Mouse (Mus musculus) intestine, embryonic 15.5 days (tissue): ENCODE measurements at regions not wholly inside any gene's neighbourhood (a gene's known extent, or its start where the extent isn't known, plus 50 kb on each side); places are given as distances from the start of the nearest gene placed in this dataset.

ENCODE experiments used
- ATAC-seq: fragments of 200-750 bp; cut with Nextera tagmentation; 2 replicates; pipeline ENCODE4 v1.8.0; 2017; ENCODE audit warnings: moderate TSS enrichment, moderate library complexity
- H3K27ac ChIP-seq: fragments of 300-500 bp; sonication (generic); 2 replicates; pipeline ENCODE4 v1.5.1; 2015; ENCODE audit warnings: mild to moderate bottlenecking, inconsistent platforms
- H3K27me3 ChIP-seq: fragments of 300-500 bp; sonication (generic); replicated peaks from 2 replicates; pipeline ENCODE4 v1.6.1; 2015; ENCODE audit warnings: inconsistent platforms
- H3K36me3 ChIP-seq: fragments of 300-500 bp; sonication (generic); 2 replicates; pipeline ENCODE4 v1.6.1; 2015; ENCODE audit warnings: inconsistent platforms
- H3K4me1 ChIP-seq: fragments of 300-500 bp; sonication (generic); replicated peaks from 2 replicates; pipeline ENCODE4 v1.6.1; 2015; ENCODE audit warnings: inconsistent platforms
- H3K4me2 ChIP-seq: fragments of 300-500 bp; sonication (generic); replicated peaks from 2 replicates; pipeline ENCODE4 v1.6.1; 2015; ENCODE audit warnings: mild to moderate bottlenecking, inconsistent platforms
- H3K4me3 ChIP-seq: fragments of 300-500 bp; sonication (generic); replicated peaks from 2 replicates; pipeline ENCODE4 v1.5.1; 2015; ENCODE audit warnings: inconsistent platforms
- H3K9ac ChIP-seq: fragments of 300-500 bp; sonication (generic); 2 replicates; pipeline ENCODE4 v1.6.1; 2015; ENCODE audit warnings: inconsistent platforms
- H3K9me3 ChIP-seq: fragments of 300-500 bp; sonication (generic); 2 replicates; pipeline ENCODE4 v1.6.1; 2016; ENCODE audit warnings: inconsistent platforms
- WGBS: fragments of 180-500 bp; shearing (Covaris S2); methylation state at CpG from one replicate; pipeline ENCODE4 v1.1.7; 2015; 5-methylcytosine and 5-hydroxymethylcytosine counted together

DNA sequence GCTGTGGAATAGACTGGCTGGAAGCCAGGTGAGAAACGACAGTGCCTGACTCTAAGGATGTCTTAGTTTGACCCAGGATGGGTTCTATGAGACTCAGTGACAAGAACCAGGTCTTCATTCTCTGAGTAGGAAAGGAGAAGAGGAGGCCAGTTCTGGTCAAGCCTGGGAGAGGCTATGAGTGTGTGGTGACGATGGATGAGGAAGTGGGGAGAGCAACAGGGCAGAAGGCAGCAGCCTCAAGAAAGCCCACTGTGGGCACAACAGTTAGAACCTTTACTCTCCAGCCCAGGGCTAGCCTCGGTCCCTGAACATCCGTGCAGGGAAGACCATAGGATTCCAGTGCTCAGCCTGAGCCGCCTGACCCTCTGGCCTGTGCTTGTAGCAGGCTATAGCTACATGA, 147.9 kb upstream of the Rybp start:
- WGBS, result 56% methylated on average over 5 of the region's 5 CpGs
- no peak for ATAC-seq
- H3K36me3 ChIP-seq, result no peaks in the 10 kb centered on the region

DNA sequence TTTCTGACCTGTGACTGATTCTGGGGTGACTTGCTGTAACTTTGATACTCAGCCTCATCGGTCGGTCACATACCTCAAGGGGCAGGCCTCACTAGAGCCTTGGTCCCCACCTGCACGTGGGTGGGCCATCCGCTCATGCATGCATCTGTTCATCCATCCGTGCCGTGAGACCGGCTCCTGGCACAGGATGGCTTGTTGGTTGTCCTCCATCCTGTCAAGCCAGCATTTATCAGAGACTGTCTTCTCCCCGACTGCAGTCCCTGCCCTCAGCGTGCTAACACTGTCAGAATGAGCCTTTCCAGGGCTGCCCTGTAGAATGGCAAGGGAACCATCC, 146.2 kb upstream of the Rybp start:
- H3K9ac ChIP-seq, result no peak overlapping the region
- peaks cover 11% of the 10 kb centered on the region for H3K4me1 ChIP-seq
- no peak overlapping the region for H3K27ac ChIP-seq
- WGBS, result 58% methylated on average over 9 of the region's 9 CpGs
- no peak overlapping the region for H3K4me2 ChIP-seq
- ATAC-seq, result no peak
- H3K27me3 ChIP-seq, result no peaks in the 10 kb centered on the region
- H3K9me3 ChIP-seq, result no peaks in the 10 kb centered on the region
- H3K36me3 ChIP-seq, result no peaks in the 10 kb centered on the region
- H3K4me3 ChIP-seq, result no peak overlapping the region

More for the DNA sequence above, 147.9 kb upstream of the Rybp start:
- Histone ChIP-seq H3K9me3 (no peaks in the 10 kb centered on the region), H3K27ac (no peak overlapping the region), H3K4me1 (peaks cover 16% of the 10 kb centered on the region), H3K4me2 (no peak overlapping the region), H3K9ac (no peak overlapping the region), H3K27me3 (0 out of 2 replicates have a peak, but pooled peaks cover 3% of the 10 kb centered on the region), H3K4me3 (no peak overlapping the region)

DNA sequence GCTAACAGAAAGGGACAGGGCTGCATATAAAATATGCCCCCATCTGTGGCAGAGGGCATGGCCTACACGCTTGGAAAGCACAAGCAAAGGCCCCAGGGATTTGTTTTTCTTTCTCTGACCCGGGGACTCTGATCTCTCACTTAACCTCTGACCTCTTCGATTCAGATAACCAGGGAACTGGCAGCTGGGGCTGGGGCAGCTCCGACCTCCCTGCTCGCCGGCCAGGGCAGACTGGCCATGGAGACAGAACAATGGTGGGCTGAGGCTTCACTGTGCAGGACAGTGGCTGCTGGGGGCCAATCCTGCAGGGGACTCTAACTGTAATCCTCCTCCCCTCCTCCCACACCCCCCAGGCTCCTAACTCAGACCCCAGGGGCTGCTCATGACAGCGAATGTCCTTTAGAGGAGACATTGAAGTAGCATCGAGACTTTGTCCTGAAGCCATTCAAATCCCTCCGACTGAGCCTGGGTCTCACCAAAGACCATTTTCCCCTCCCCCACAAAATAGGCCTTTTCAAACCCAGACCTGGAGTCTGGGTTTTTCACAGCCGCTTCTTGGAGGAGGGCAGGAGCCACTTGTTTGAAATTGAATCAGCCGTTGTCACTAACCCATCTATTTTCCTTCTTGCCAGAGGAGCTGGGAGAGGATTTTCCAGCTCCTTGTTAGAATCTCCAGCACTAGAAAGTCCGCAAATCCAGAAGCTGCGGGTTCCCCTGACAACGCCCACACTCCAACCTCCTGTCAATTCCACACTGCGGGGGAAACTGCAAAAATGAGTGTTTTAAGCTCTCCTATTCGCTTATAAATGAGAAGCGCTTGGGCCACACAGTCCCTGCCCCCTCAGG, 145.6 kb upstream of the Rybp start:
- Histone ChIP-seq H3K4me1 (peaks cover 5% of the 10 kb centered on the region; the same call in 1 of the 2 replicates), H3K4me2 (no peak overlapping the region), H3K9me3 (no peaks in the 10 kb centered on the region), H3K27me3 (no peaks in the 10 kb centered on the region), H3K9ac (no peak overlapping the region), H3K27ac (no peak overlapping the region), H3K4me3 (no peak overlapping the region), H3K36me3 (no peaks in the 10 kb centered on the region)
- 45% methylated on average over 17 of the region's 17 CpGs for WGBS
- no peak for ATAC-seq

DNA sequence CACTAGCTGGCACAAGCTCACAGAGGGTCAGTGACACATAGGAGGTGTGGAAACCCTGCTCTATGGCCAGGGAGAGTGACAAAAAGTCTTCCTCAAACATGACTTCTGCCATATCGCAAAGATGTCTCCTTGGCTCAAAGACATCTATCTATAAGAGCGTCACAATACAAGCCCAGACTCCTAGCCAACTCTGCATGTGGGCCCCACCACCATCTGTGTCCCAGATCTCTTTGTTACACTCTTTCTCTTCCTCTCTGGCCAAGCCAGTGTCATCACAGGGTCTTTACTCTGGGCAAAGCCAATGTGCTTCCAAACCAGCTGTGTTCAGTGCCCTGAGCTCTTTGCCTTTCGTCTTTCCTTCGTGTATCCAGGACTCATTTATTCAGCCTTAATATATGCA, 143.0 kb upstream of the Rybp start:
- H3K27me3 ChIP-seq, result no peaks in the 10 kb centered on the region
- H3K4me2 ChIP-seq, result no peak overlapping the region
- H3K27ac ChIP-seq, result no peak overlapping the region
- H3K4me1 ChIP-seq, result 0 out of 2 replicates have a peak, but pooled peaks cover 5% of the 10 kb centered on the region
- WGBS, result 87% methylated on average over 4 of the region's 4 CpGs
- no peak overlapping the region for H3K9ac ChIP-seq
- H3K36me3 ChIP-seq, result no peaks in the 10 kb centered on the region
- no peak for ATAC-seq
- no peak overlapping the region for H3K4me3 ChIP-seq
- H3K9me3 ChIP-seq, result no peaks in the 10 kb centered on the region

DNA sequence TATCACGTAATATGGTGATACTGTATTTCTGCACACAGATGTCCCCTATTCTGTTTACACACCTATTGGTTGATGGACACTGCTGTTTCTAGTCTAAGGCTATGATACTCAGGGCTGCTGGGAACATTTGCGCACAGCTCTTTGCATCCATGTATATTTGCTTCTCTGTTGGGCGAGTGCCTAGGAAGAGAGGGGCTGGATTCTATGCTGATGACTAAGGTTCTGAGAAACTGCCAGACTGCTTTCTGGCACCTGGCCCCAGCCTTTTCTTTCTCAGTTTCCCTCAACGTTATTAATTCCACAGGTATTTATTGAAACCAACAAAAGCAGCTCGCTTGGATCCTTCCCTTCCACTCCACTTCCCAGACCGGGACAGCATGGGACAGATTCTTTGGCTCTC, 142.2 kb upstream of the Rybp start:
- H3K36me3 ChIP-seq, result no peaks in the 10 kb centered on the region
- WGBS, result 67% methylated on average over 6 of the region's 6 CpGs

DNA sequence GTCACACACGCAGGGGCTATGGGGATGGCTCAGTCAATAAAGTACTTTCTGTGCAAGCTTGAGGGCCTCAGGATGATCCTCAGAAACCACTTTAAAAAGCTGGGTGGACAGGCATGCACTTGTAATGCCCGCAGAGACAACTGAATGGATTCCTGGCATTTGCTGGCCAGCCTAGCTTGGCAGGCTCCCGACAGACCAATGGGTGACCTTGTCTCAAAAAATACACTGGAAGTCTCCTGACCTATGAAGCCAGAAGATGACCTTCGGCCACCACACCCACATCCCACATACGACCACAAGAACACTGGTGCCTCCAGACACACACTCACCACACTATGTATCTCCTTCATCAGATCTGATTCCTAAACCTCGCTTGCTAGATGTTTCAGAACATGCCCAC, 141.5 kb upstream of the Rybp start:
- WGBS, result 70% methylated on average over 6 of the region's 6 CpGs
- Histone ChIP-seq H3K9ac (no peak overlapping the region), H3K27me3 (no peaks in the 10 kb centered on the region), H3K27ac (no peak overlapping the region), H3K9me3 (no peaks in the 10 kb centered on the region), H3K4me3 (no peak overlapping the region), H3K4me1 (peaks cover 10% of the 10 kb centered on the region; the same call in 1 of the 2 replicates), H3K36me3 (no peaks in the 10 kb centered on the region), H3K4me2 (no peak overlapping the region)
- ATAC-seq, result no peak

More for the DNA sequence above, 142.2 kb upstream of the Rybp start:
- H3K4me3 ChIP-seq, result no peak overlapping the region
- H3K4me2 ChIP-seq, result no peak overlapping the region
- no peak overlapping the region for H3K9ac ChIP-seq
- H3K27me3 ChIP-seq, result no peaks in the 10 kb centered on the region
- peaks cover 10% of the 10 kb centered on the region; the same call in 1 of the 2 replicates for H3K4me1 ChIP-seq
- H3K27ac ChIP-seq, result no peak overlapping the region
- no peak for ATAC-seq
- H3K9me3 ChIP-seq, result no peaks in the 10 kb centered on the region

DNA sequence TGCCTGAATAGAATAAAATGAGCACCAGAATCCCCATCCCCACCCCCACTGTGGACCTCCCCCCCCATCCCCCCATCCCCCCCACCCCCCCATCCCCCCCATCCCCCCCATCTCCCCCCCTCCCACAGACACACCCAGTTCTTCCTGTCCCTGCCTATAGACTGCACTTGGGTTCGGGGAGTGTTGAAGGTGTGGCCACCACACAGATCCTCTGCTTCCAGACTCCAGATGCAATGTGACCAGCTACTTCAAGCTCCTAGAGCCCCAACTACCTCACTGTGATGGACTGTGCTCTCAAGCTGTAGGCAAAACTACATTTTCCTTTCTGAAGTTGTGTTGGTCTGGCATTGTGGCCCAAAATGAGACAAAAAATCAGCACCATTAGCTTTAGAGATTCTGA, 138.3 kb upstream of the Rybp start:
- H3K27me3 ChIP-seq, result no peaks in the 10 kb centered on the region
- ATAC-seq, result no peak
- H3K4me2 ChIP-seq, result no peak overlapping the region
- H3K4me3 ChIP-seq, result no peak overlapping the region
- H3K4me1 ChIP-seq, result peaks cover 8% of the 10 kb centered on the region; the same call in 1 of the 2 replicates
- no peaks in the 10 kb centered on the region for H3K9me3 ChIP-seq
- no peaks in the 10 kb centered on the region for H3K36me3 ChIP-seq
- H3K27ac ChIP-seq, result no peak overlapping the region
- 78% methylated on average over 1 of the region's 1 CpGs for WGBS
- H3K9ac ChIP-seq, result no peak overlapping the region

DNA sequence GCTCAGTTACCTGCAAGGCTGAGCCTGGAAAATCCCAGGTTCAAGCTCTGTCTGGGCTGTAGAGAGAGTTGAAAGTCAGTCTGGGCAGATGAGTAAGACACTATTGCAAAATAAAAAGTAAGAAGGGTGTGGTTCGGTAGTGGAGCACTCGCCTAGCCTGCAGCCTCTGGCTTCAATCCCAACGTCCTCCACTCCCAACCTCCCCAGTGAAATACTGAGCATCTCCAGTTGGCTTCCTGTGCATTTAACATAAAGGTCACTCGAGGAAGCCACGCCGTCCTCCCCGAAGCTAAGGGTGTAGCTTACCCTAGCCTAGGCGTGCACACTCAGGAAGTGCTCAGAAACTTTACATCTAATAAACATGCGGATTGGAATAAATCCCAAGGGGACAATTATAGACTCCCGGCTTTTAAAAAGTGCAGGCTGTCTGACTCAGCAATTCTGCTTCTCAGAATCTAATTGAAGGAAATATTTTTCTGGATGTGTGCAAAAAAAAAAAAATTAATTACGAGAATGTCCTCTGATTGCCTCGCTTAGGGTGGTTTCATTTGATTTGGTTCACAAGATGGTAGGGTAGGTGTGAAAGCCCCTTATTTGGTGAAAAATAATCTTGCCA, 137.6 kb upstream of the Rybp start:
- Histone ChIP-seq H3K27me3 (no peaks in the 10 kb centered on the region), H3K27ac (no peak overlapping the region), H3K36me3 (no peaks in the 10 kb centered on the region), H3K4me3 (no peak overlapping the region), H3K4me1 (peaks cover 8% of the 10 kb centered on the region; the same call in 1 of the 2 replicates), H3K9me3 (no peaks in the 10 kb centered on the region), H3K4me2 (no peak overlapping the region), H3K9ac (no peak overlapping the region)
- 46% methylated on average over 12 of the region's 12 CpGs for WGBS
- no peak for ATAC-seq

DNA sequence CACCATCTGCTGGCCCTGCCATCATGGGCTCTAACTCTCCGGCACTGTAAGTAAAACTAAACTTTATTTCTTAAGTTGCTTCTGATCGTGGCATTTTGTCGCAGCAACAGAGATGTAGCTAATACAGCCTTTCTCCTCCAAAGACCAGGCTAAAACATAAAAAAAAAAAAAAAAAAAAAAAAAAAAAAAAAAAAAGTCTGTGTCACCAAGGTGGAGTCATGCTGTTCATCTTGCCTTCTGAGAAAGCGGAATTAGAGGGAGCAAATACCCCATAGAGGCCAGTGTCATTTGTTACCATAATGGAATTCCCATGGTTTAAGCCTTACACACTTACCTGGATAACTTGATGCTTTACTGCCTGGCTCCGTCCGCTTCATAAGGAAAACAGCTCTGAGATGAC, 136.9 kb upstream of the Rybp start:
- Histone ChIP-seq H3K9me3 (no peaks in the 10 kb centered on the region), H3K4me3 (no peak overlapping the region), H3K4me1 (peaks cover 8% of the 10 kb centered on the region; the same call in 1 of the 2 replicates), H3K27ac (no peak overlapping the region), H3K9ac (no peak overlapping the region), H3K4me2 (no peak overlapping the region), H3K27me3 (no peaks in the 10 kb centered on the region), H3K36me3 (no peaks in the 10 kb centered on the region)
- no peak for ATAC-seq
- WGBS, result 92% methylated on average over 6 of the region's 6 CpGs

DNA sequence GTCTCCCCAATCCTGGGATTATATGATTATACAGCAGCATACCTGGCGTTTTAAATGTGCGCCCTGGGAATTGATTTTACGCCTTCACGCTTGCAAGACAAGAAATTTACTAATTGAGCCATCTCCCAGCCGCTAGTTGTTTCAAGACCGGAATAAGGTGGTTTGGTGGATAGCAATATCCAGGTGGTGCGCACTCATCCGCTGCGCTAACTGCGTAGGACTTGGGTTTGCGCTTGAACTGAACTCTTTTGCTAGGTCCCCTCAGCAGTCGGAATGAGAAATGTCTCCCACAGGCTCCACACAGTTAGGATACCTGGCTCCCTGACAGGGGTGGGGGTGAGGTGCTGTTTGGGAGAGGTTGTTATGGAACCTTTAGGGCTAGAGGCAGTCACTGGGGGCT, 136.4 kb upstream of the Rybp start:
- no peak for ATAC-seq
- Histone ChIP-seq H3K27me3 (no peaks in the 10 kb centered on the region), H3K4me3 (no peak overlapping the region), H3K4me2 (no peak overlapping the region), H3K9ac (no peak overlapping the region), H3K4me1 (peaks cover 8% of the 10 kb centered on the region; the same call in 1 of the 2 replicates), H3K36me3 (no peaks in the 10 kb centered on the region), H3K9me3 (no peaks in the 10 kb centered on the region), H3K27ac (no peak overlapping the region)
- 94% methylated on average over 12 of the region's 12 CpGs for WGBS

DNA sequence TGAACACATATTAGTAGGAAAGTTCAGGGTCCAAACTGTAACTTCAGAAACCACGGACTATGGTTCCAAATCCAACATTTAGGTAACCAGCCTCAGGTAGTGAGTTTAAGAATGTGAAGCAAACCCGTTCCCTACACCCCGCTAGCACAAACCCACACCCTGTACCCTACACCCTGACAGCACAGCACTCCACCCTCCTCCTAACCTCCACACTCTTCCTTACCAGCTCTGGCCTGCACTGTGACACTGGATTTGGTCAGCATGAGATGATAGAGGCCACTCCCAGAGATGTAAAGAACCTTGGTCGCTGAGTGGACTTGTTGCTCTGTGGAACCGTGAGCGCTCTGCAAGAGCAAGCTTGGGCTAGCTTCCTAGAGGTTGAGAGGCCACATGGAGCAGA, 135.3 kb upstream of the Rybp start:
- no peaks in the 10 kb centered on the region for H3K27me3 ChIP-seq
- H3K36me3 ChIP-seq, result no peaks in the 10 kb centered on the region
- H3K4me1 ChIP-seq, result peaks cover 8% of the 10 kb centered on the region; the same call in 1 of the 2 replicates
- H3K4me3 ChIP-seq, result no peak overlapping the region
- ATAC-seq, result no peak
- no peak overlapping the region for H3K27ac ChIP-seq
- H3K9me3 ChIP-seq, result no peaks in the 10 kb centered on the region
- no peak overlapping the region for H3K9ac ChIP-seq
- WGBS, result 87% methylated on average over 6 of the region's 6 CpGs
- no peak overlapping the region for H3K4me2 ChIP-seq

DNA sequence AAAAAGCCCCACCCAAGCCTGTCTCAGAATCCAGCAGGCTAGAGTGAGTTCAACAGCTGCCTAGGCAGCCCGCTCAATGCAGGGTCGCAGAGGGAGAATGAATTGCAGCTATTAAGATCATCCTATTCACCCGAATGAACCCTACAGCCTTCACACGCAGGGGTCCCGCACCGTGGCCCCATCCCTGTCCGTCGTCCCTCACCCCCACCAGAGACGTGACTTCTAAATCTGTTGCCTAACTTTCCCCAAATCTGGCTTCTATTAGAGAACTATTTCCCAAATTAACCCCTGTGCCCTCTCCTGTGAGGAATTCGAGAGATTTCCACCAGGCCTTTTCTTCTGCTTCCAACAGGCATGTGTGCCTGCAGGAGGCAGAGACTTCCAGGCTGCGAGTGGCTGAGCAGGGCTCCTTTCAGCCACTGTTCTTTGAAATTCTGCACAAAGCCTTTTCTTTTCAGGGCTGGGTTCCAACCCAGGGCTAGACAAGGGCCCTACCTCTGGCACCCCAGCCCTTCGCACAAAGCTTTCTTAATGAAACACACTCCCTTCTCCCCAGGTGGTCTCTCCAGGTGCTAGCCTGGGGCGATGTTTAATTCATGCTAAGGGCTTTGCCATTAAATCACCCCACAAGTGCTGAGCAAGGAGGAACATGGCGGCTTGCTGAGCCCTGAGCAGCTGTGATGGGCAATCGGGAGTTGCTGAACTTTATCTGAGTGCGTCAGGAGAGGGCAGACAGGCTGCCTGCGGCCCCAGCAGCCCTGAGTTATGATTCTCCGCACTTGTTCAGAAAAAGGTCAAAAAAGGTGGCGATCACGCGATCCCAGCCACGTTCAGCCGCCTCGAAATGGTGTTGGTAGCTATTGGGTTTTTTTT, 134.7 kb upstream of the Rybp start:
- Histone ChIP-seq H3K4me2 (no peak overlapping the region), H3K4me1 (peaks cover 8% of the 10 kb centered on the region; the same call in 1 of the 2 replicates), H3K9ac (no peak overlapping the region), H3K4me3 (no peak overlapping the region), H3K27ac (no peak overlapping the region), H3K9me3 (no peaks in the 10 kb centered on the region), H3K27me3 (no peaks in the 10 kb centered on the region), H3K36me3 (no peaks in the 10 kb centered on the region)
- 51% methylated on average over 24 of the region's 24 CpGs for WGBS
- no peak for ATAC-seq
